Mouse (Mus musculus): ENCODE data around the gene Mup3. TPM values are rescaled to one million over a fixed set of nuclear protein-coding genes. Genes with fewer than 3 reads are reported as not detected.
"Not testable (repeated sequence)": the region's sequence is repeated elsewhere in the genome, so short reads cannot be mapped to it uniquely, and the experiment has no call there.

Gene Mup3
- total RNA-seq (2021): not detected

GRCm38 (mm10) chr4:62087241-62087640 is at the start of gene Mup3:
Gene Mup3 (minus strand): TSS chr4:62087342.
- DNase-seq: no peak
- intact Hi-C loops (cut with DNase I): loop anchor here (5.0 kb wide), 1 partner anchor 70 kb away; no protein-coding TSS in a partner anchor

GRCm38 (mm10) chr4:62133706-62134105 is 46.6 kb upstream of the Mup3 start:
- peak; percentile 22 to 59 for DNase-seq
- intact Hi-C loops (cut with DNase I): loop anchor here (5.0 kb wide), 1 partner anchor 94 kb away; no protein-coding TSS in a partner anchor

- peak in 1 of 2 experiments; percentile 12 for DNase-seq
Measured at GRCm38 (mm10) chr4:62103366-62103765, 16.2 kb upstream of the Mup3 start.

GRCm38 (mm10) chr4:62087953-62088352 is 811 bp upstream of the Mup3 start:
- intact Hi-C loops (cut with DNase I): loop anchor here (5.0 kb wide), 1 partner anchor 69 kb away; no protein-coding TSS in a partner anchor
- no peak for DNase-seq

More at GRCm38 (mm10) chr4:62103366-62103765, 16.2 kb upstream of the Mup3 start:
- intact Hi-C loops (cut with DNase I): not testable (repeated sequence)

GRCm38 (mm10) chr4:62082755-62083154 is 4.4 kb downstream of the Mup3 start:
- intact Hi-C loops (cut with DNase I): no loop called here

GRCm38 (mm10) chr4:62075126-62075525 is 12.0 kb downstream of the Mup3 start:
- intact Hi-C loops (cut with DNase I): no loop called here
- DNase-seq: no peak

More at GRCm38 (mm10) chr4:62082755-62083154, 4.4 kb downstream of the Mup3 start:
- DNase-seq: no peak

GRCm38 (mm10) chr4:62054780-62055179 is 32.4 kb downstream of the Mup3 start:
- DNase-seq; intact Hi-C loops (cut with DNase I): not testable (repeated sequence)

GRCm38 (mm10) chr4:62054058-62054457 is 33.1 kb downstream of the Mup3 start, which contains the start of gene Mup20:
Gene Mup20 (minus strand): TSS chr4:62054158.
- DNase-seq; intact Hi-C loops (cut with DNase I): not testable (repeated sequence)

Other genes with a start within 250 kb of the Mup3 start
- not detected for gene Mup20, start 33.2 kb downstream of the Mup3 start, total RNA-seq (2021)
- gene Mup21, start 63.5 kb upstream of the Mup3 start, total RNA-seq (2021): not detected
- gene Zfp37, start 143.7 kb upstream of the Mup3 start, total RNA-seq (2021): 1 to 10 TPM; 3.9 to 4.7 TPM
- 10 to 100 TPM; 12.5 to 13.4 TPM for gene Slc31a2, start 175.2 kb upstream of the Mup3 start, total RNA-seq (2021)

Data from heart, postnatal 10 days (tissue).